Mouse (Mus musculus) ES-Bruce4 (cell line): Measurements from ENCODE around the gene Hcar2. TPM values are rescaled to one million over a fixed set of nuclear protein-coding genes. Genes with fewer than 3 reads are reported as not detected.

ENCODE experiments used
- H3K27ac ChIP-seq: 2 replicates; pipeline ENCODE4 v1.5.1; 2012; ENCODE audit warnings: low read length, inconsistent platforms; ENCODE audit not compliant: insufficient read depth
- H3K27me3 ChIP-seq: 2 replicates; pipeline ENCODE4 v1.6.1; 2012; ENCODE audit warnings: mild to moderate bottlenecking, low read length, inconsistent platforms; ENCODE audit not compliant: control insufficient read depth, poor library complexity, insufficient read depth, severe bottlenecking
- H3K36me3 ChIP-seq: 2 replicates; pipeline ENCODE4 v1.6.1; 2012; ENCODE audit warnings: inconsistent platforms, mild to moderate bottlenecking, low read length, moderate library complexity; ENCODE audit not compliant: control insufficient read depth, poor library complexity, insufficient read depth, severe bottlenecking
- H3K4me1 ChIP-seq: one replicate; pipeline ENCODE4 v1.8.1; 2011; ENCODE audit warnings: low read length; ENCODE audit not compliant: control insufficient read depth, insufficient read depth
- H3K4me3 ChIP-seq: 2 replicates; pipeline ENCODE4 v1.5.1; 2011; ENCODE audit warnings: low read depth, mild to moderate bottlenecking, low read length
- H3K9ac ChIP-seq: 2 replicates; pipeline ENCODE4 v1.6.1; 2012; ENCODE audit warnings: low read depth, mild to moderate bottlenecking, inconsistent platforms; ENCODE audit not compliant: poor library complexity, severe bottlenecking
- H3K9me3 ChIP-seq: replicated peaks from 2 replicates; pipeline ENCODE4 v1.6.1; 2012; ENCODE audit warnings: mild to moderate bottlenecking, low read length, inconsistent platforms; ENCODE audit not compliant: control insufficient read depth, poor library complexity, insufficient read depth, severe bottlenecking
- CTCF ChIP-seq: IDR thresholded peaks from one replicate; pipeline ENCODE4 v1.8.1; 2011; ENCODE audit warnings: low read depth, low read length
- EP300 ChIP-seq: IDR thresholded peaks from 2 replicates; pipeline ENCODE4 v1.6.1; 2011; ENCODE audit warnings: low read depth, low read length; ENCODE audit not compliant: insufficient read depth
- POLR2A ChIP-seq: IDR thresholded peaks from one replicate; pipeline ENCODE4 v1.8.1; 2011; ENCODE audit warnings: low read length; ENCODE audit not compliant: insufficient read depth
- polyA plus RNA-seq: library from polyadenylated mRNA; stranded (reverse); fragments of >200 nt; gene quantifications from 2 replicates; pipeline ENCODE4 v1.2.4, GENCODE M21; 2011; ENCODE audit warnings: low read depth; ENCODE audit not compliant: missing spikeins, insufficient read depth, insufficient read length

Gene Hcar2
- polyA plus RNA-seq, 1 experiment: not detected

DNA sequence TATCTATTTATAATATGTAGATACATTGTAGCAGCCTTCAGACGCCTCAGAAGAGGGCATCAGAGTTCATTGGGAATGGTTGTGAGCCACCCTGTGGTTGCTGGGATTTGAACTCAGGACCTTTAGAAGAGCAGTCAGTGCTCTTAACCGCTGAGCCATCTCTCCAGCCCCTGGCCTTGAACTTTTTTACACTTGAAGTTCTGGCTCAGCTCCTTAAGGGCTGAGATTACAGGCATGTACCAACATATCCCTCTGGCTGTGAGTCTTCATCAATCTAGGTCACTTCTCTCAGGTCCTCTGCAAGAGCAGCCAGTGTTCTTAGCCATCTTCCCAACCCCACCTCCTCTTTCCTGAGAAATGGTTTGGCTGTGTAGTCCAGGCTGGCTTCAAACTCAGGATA, 25.0 kb upstream of the Hcar2 start:
- no peak for TF ChIP-seq CTCF
- no peak for TF ChIP-seq EP300
- TF ChIP-seq POLR2A: no peak
- Histone ChIP-seq H3K9me3 (no peaks in the 10 kb centered on the region), H3K9ac (no peak overlapping the region), H3K4me3 (no peak overlapping the region), H3K4me1 (no peaks in the 10 kb centered on the region), H3K27me3 (no peaks in the 10 kb centered on the region), H3K36me3 (no peaks in the 10 kb centered on the region), H3K27ac (no peak overlapping the region)

DNA sequence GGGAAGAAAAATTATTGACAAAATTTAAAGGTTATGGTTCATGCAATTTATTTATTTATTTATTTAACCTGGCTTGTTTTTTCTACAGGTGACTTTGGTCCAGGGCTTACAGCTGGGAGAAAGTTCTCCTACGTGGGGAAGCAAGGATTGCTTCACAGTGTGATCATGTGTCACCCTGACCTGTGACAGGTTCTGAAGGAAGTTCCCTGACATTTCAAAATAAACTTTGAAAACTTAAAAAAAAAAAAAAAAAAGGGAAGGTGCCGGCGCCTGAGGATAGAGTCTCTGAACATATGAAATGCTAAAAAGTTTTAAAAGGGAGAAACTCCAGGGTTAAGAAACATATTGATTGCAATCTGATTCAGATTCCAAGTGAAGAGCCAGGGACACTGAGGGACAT, 21.1 kb upstream of the Hcar2 start:
- H3K36me3 ChIP-seq: no peaks in the 10 kb centered on the region
- H3K27me3 ChIP-seq: no peaks in the 10 kb centered on the region
- no peak overlapping the region for H3K27ac ChIP-seq
- H3K9me3 ChIP-seq: no peaks in the 10 kb centered on the region
- H3K4me1 ChIP-seq: no peaks in the 10 kb centered on the region
- H3K9ac ChIP-seq: no peak overlapping the region
- no peak overlapping the region for H3K4me3 ChIP-seq
- TF ChIP-seq CTCF: no peak
- no peak for TF ChIP-seq EP300
- no peak for TF ChIP-seq POLR2A

DNA sequence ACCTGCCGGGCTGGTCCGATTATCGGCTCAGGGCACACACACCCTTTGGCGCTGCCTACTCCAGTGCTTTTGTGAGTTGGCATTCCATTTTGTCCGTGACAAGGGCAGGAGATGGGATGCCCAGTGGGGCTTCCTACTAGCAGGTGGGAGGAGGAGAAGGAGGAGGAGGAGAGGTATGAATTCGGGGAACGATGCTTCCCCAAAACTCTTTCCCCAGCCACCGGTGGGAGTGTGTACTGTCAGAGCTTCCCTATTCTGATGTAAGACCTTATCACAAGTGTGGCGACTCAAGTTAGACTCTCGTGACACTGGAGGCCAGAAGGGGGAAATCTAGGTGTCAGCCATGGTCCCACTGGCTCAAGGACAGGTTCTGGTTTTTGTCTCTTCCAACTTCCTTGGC, 19.0 kb upstream of the Hcar2 start:
- TF ChIP-seq POLR2A: no peak
- TF ChIP-seq EP300: no peak
- TF ChIP-seq CTCF: no peak
- H3K9me3 ChIP-seq: no peaks in the 10 kb centered on the region
- H3K27me3 ChIP-seq: no peaks in the 10 kb centered on the region
- no peaks in the 10 kb centered on the region for H3K36me3 ChIP-seq
- no peaks in the 10 kb centered on the region for H3K4me1 ChIP-seq
- no peak overlapping the region for H3K9ac ChIP-seq
- no peak overlapping the region for H3K27ac ChIP-seq
- no peak overlapping the region for H3K4me3 ChIP-seq

GRCm38 (mm10) chr5:123883891-123884290, 18.6 kb upstream of the Hcar2 start:
- Histone ChIP-seq H3K27ac (no peak overlapping the region), H3K36me3 (no peaks in the 10 kb centered on the region), H3K9ac (no peak overlapping the region), H3K4me3 (no peak overlapping the region), H3K4me1 (no peaks in the 10 kb centered on the region), H3K9me3 (no peaks in the 10 kb centered on the region), H3K27me3 (no peaks in the 10 kb centered on the region)
- no peak for TF ChIP-seq POLR2A

DNA sequence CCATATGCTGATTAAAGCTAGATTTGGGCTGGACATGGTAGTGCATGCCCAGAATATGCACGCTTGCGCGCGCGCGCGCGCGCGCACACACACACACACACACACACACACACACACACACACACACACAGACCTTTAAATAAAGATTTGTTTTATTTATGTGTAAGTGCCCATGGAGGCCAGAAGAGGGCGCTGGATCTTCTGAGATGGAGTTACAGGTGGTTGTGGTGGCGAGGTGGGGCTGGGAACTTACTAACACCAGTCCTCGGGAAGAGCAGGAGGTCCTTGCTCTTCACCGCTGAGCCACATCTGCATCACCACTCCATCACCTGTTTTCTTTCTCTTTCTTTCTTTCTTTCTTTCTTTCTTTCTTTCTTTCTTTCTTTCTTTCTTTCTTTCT, 15.5 kb upstream of the Hcar2 start:
- Histone ChIP-seq H3K9me3 (no peaks in the 10 kb centered on the region), H3K36me3 (no peaks in the 10 kb centered on the region), H3K4me3 (no peak overlapping the region), H3K9ac (no peak overlapping the region), H3K27me3 (no peaks in the 10 kb centered on the region), H3K27ac (no peak overlapping the region), H3K4me1 (no peaks in the 10 kb centered on the region)
- peak; percentile 9 for TF ChIP-seq CTCF
- TF ChIP-seq EP300: no peak

- Histone ChIP-seq H3K9ac (no peak within 1 kb of the TSS), H3K36me3 (no peaks in the 10 kb centered on the region), H3K4me1 (no peaks in the 10 kb centered on the region), H3K4me3 (no peak within 1 kb of the TSS), H3K27ac (no peak within 1 kb of the TSS), H3K9me3 (no peaks in the 10 kb centered on the region), H3K27me3 (no peaks in the 10 kb centered on the region)
- TF ChIP-seq CTCF: no peak
- TF ChIP-seq POLR2A: no peak
- TF ChIP-seq EP300: no peak
Measured at GRCm38 (mm10) chr5:123879928-123880327, 14.6 kb upstream of the Hcar2 start, which contains the start of gene Hcar1. Hcar1 (minus strand) TSS chr5:123880020.

GRCm38 (mm10) chr5:123878056-123878455, 12.8 kb upstream of the Hcar2 start:
- no peaks in the 10 kb centered on the region for H3K4me1 ChIP-seq
- no peaks in the 10 kb centered on the region for H3K27me3 ChIP-seq
- H3K36me3 ChIP-seq: no peaks in the 10 kb centered on the region
- no peak for TF ChIP-seq CTCF
- no peak for TF ChIP-seq POLR2A
- TF ChIP-seq EP300: no peak
- no peak overlapping the region for H3K27ac ChIP-seq
- no peak overlapping the region for H3K9ac ChIP-seq
- no peak overlapping the region for H3K4me3 ChIP-seq
- no peaks in the 10 kb centered on the region for H3K9me3 ChIP-seq
